Mouse (Mus musculus): ENCODE results near the gene Gstt2. TPM values are rescaled to one million over a fixed set of nuclear protein-coding genes. Genes with fewer than 3 reads are reported as not detected.

Gstt2 gene
- polyA plus RNA-seq, 1 experiment from 2014 or later = 53.0 TPM

DNA sequence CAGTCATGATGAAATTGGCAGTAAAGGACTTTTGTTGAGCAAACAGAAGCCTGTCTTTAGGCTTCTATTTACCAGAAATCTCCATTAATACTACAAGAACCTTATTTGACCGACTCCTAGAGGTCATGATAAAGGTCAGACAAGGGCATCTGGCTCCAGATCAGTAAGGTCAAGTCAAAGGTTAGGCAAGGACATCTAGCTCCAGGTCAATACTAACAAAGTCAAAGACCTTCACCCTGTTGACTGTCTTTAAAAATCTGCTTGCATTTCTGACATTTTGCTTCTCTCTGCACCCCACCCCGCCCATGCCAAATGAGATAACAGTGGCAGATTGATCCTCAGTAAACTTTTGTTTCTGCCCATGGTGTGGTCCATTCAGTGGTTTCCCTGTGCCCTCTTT, 33.0 kb downstream of the Gstt2 start:
- ATAC-seq (ENCODE audit: low FRiP score, low TSS enrichment) = no peak
- no peak overlapping the region for H3K9ac ChIP-seq (replicated peaks; ENCODE audit: low read length)

DNA sequence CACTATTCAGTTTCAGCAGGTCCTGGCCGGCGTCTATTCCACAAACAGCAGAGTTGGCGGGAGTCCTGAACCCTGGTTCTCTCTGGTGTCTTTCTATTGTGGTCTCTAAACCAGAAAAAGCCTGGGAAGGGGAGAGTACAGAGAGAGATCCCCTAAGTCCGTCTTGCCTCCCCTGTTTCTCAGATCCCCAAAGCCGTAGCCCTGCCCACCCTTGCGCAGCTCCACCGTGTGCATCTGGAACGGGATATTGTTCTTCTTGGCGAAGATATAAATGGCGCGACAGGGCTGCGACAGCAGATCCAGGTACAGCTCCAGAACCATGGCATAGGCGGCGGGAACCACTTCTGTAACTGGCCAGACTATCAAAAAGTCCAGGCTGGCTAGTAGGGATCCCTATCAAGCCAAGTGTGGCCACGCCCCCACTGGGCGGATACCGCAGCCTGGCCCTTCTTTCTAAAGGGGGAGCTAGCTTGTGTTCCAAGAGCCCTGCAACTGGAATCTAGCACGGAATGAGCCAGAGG, 39.0 kb downstream of the Gstt2 start, which contains the start of gene Gstt1:
Gstt1 (minus strand) TSS at position 409 of the 521 bp plus-strand sequence.
- no peaks in the 10 kb centered on the region for H3K36me3 ChIP-seq (ENCODE audit: insufficient read depth, low read length)
- peak within 1 kb of the TSS; percentile 53 for H3K4me3 ChIP-seq (ENCODE audit: low read length)
- no peaks in the 10 kb centered on the region for H3K9me3 ChIP-seq (ENCODE audit: low read length)
- peak; percentile 44; the same call in 1 of the 2 replicates for ATAC-seq (ENCODE audit: low FRiP score, low TSS enrichment)
- H3K27ac ChIP-seq (ENCODE audit: low read length) = peak within 1 kb of the TSS; percentile 61; the same call in 1 of the 2 replicates
- no peaks in the 10 kb centered on the region; the same call in 1 of the 2 replicates for H3K27me3 ChIP-seq (ENCODE audit: insufficient read depth, low read length)
- peak within 1 kb of the TSS; percentile 91 for H3K4me2 ChIP-seq (replicated peaks; ENCODE audit: low read depth, low read length)
- peak within 1 kb of the TSS; percentile 69 for H3K9ac ChIP-seq (replicated peaks; ENCODE audit: low read length)
- WGBS = 3% methylated on average over 18 of the region's 18 CpGs
- peaks cover 25% of the 10 kb centered on the region for H3K4me1 ChIP-seq (ENCODE audit: insufficient read depth, low read length)

More for the DNA sequence above, 33.0 kb downstream of the Gstt2 start:
- 77% methylated on average over 2 of the region's 2 CpGs for WGBS
- Histone ChIP-seq H3K4me3 (ENCODE audit: low read length) (no peak overlapping the region), H3K36me3 (ENCODE audit: insufficient read depth, low read length) (no peaks in the 10 kb centered on the region), H3K9me3 (ENCODE audit: low read length) (no peaks in the 10 kb centered on the region), H3K4me1 (ENCODE audit: insufficient read depth, low read length) (no peaks in the 10 kb centered on the region), H3K27me3 (ENCODE audit: insufficient read depth, low read length) (no peaks in the 10 kb centered on the region; the same call in 1 of the 2 replicates), H3K27ac (ENCODE audit: low read length) (no peak overlapping the region), H3K4me2 (replicated peaks; ENCODE audit: low read depth, low read length) (no peak overlapping the region)

DNA sequence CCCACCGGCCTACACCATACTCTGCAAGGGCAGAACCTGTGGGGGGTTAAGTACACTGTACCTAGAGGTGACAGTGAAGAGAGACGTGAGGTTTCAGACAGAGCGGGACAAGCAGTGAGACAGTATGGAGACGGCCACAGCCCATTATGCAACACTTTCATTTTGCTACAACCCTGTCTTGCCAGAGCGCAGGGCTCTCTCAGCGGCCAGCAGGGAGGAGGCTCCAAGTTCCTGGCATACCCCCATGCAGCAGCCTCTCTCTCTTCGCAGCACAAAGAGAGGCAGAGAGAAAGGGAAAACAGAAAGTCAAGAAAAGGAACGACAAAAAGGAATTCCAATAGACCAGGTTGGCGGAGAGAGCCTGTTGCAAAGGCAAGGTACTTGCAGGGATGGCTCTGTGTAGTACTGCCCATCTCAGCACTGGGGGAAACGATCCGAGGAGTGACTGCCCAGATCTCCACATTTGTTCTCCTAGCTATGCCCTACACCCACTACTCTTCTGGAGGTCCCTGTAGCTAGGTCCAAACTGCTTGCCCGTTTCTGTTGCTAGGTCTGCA, 39.5 kb downstream of the Gstt2 start:
- peak overlapping the region; percentile 91 for H3K4me2 ChIP-seq (replicated peaks; ENCODE audit: low read depth, low read length)
- peak overlapping the region; percentile 69 for H3K9ac ChIP-seq (replicated peaks; ENCODE audit: low read length)
- H3K4me1 ChIP-seq (ENCODE audit: insufficient read depth, low read length) = peaks cover 25% of the 10 kb centered on the region
- peak overlapping the region; percentile 61; the same call in 1 of the 2 replicates for H3K27ac ChIP-seq (ENCODE audit: low read length)
- H3K36me3 ChIP-seq (ENCODE audit: insufficient read depth, low read length) = no peaks in the 10 kb centered on the region
- peak overlapping the region; percentile 53 for H3K4me3 ChIP-seq (ENCODE audit: low read length)
- no peaks in the 10 kb centered on the region; the same call in 1 of the 2 replicates for H3K27me3 ChIP-seq (ENCODE audit: insufficient read depth, low read length)
- WGBS = 3% methylated on average over 12 of the region's 12 CpGs
- peak; percentile 59 for ATAC-seq (ENCODE audit: low FRiP score, low TSS enrichment)
- no peaks in the 10 kb centered on the region for H3K9me3 ChIP-seq (ENCODE audit: low read length)

DNA sequence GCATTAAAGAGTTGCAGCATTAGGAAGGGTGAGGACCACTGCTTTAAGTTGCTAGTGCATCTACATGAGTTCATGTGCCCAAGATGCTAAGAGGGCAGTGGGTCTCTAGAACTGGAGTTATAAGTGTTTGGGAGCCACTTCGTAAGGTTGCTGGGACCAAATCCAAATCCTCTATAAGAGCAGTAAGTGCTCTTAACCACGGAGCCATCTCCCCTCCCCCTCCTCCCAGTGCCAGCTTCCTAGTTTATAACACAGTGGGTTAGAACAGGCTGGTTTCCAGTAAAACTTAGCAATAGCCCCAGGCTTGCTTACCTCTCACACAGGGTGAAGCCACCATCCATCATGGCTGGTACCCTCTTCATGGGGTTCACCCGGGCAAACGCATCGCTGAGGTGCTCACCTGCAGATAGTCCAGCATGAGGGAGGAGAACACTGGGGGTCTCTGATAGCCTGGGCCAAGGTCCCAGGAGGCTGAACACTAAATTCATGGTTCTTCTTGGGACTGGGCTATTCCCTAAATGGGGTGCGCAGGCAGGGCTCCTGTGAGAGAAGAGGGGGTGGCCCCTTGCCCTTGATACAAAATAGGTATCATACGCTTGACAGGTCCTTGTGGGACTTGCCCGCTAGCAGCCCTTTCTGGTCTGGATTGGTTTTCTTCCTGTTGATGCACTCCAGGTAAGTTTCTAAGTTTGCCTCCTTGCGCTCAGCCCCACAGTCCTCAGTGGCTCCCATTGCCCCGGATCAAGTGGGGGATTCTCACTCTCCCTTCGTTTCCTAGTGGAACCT, 40.3 kb downstream of the Gstt2 start:
- Histone ChIP-seq H3K27me3 (ENCODE audit: insufficient read depth, low read length) (no peaks in the 10 kb centered on the region; the same call in 1 of the 2 replicates), H3K4me2 (replicated peaks; ENCODE audit: low read depth, low read length) (peak overlapping the region; percentile 91), H3K27ac (ENCODE audit: low read length) (no peak overlapping the region), H3K9ac (replicated peaks; ENCODE audit: low read length) (peak overlapping the region; percentile 69; the same call in 1 of the 2 replicates), H3K36me3 (ENCODE audit: insufficient read depth, low read length) (no peaks in the 10 kb centered on the region), H3K9me3 (ENCODE audit: low read length) (no peaks in the 10 kb centered on the region), H3K4me1 (ENCODE audit: insufficient read depth, low read length) (peaks cover 25% of the 10 kb centered on the region), H3K4me3 (ENCODE audit: low read length) (peak overlapping the region; percentile 53)
- 50% methylated on average over 11 of the region's 11 CpGs for WGBS
- ATAC-seq (ENCODE audit: low FRiP score, low TSS enrichment) = 0 out of 2 replicates have a peak, but pooled peaks have one; percentile 2

DNA sequence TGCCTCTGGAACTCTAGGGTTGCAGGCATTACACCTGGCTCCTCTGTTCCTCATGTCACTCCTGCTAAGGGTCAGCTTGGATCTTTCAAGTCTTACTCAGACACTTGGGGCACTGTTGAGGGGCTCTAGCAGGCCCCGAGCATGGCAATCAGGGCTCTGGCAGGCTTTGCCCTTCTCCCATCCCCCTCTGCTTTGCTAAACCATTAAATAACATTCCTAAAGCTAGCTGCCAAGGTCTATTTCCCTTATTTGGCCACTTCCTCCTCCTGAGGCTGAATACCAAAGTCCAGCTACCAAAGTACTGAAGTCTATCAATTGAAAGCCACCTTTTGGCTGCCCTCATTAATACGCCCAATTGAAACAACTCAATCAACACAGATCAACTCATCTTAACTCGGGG, 42.3 kb downstream of the Gstt2 start:
- WGBS = 26% methylated on average over 3 of the region's 3 CpGs
- no peak overlapping the region; the same call in 1 of the 2 replicates for H3K9ac ChIP-seq (replicated peaks; ENCODE audit: low read length)
- H3K27ac ChIP-seq (ENCODE audit: low read length) = peak overlapping the region; percentile 68
- no peaks in the 10 kb centered on the region for H3K9me3 ChIP-seq (ENCODE audit: low read length)
- no peaks in the 10 kb centered on the region for H3K27me3 ChIP-seq (ENCODE audit: insufficient read depth, low read length)
- H3K4me1 ChIP-seq (ENCODE audit: insufficient read depth, low read length) = peaks cover 25% of the 10 kb centered on the region
- no peak overlapping the region for H3K4me2 ChIP-seq (replicated peaks; ENCODE audit: low read depth, low read length)
- H3K4me3 ChIP-seq (ENCODE audit: low read length) = no peak overlapping the region
- ATAC-seq (ENCODE audit: low FRiP score, low TSS enrichment) = peak; percentile 58; the same call in 1 of the 2 replicates
- H3K36me3 ChIP-seq (ENCODE audit: insufficient read depth, low read length) = no peaks in the 10 kb centered on the region

DNA sequence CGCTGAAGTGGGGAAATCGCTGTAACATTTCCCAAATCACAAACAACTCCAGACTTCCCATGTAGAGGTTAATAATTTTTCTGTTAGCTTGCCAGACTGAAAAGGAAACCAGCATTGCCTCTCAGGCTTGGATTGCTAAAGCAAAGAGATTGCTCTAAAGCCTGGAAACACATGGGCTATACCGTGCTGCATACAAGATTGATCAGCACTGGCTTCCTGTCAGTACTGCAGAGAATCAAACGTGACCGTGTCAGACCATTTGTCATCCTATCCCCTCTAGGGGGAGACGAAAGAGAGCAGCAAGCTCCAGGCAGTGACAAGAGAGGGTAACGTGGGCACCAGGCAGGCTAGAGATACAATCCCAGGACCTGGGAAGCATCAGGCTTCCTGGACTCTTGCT, 46.5 kb downstream of the Gstt2 start:
- H3K36me3 ChIP-seq (ENCODE audit: insufficient read depth, low read length) = no peaks in the 10 kb centered on the region
- H3K27me3 ChIP-seq (ENCODE audit: insufficient read depth, low read length) = no peaks in the 10 kb centered on the region
- WGBS = 18% methylated on average over 7 of the region's 7 CpGs
- H3K9ac ChIP-seq (replicated peaks; ENCODE audit: low read length) = no peak overlapping the region
- peaks cover 12% of the 10 kb centered on the region for H3K4me1 ChIP-seq (ENCODE audit: insufficient read depth, low read length)
- no peak for ATAC-seq (ENCODE audit: low FRiP score, low TSS enrichment)
- H3K27ac ChIP-seq (ENCODE audit: low read length) = no peak overlapping the region
- no peak overlapping the region for H3K4me3 ChIP-seq (ENCODE audit: low read length)
- H3K9me3 ChIP-seq (ENCODE audit: low read length) = no peaks in the 10 kb centered on the region
- H3K4me2 ChIP-seq (replicated peaks; ENCODE audit: low read depth, low read length) = no peak overlapping the region

DNA sequence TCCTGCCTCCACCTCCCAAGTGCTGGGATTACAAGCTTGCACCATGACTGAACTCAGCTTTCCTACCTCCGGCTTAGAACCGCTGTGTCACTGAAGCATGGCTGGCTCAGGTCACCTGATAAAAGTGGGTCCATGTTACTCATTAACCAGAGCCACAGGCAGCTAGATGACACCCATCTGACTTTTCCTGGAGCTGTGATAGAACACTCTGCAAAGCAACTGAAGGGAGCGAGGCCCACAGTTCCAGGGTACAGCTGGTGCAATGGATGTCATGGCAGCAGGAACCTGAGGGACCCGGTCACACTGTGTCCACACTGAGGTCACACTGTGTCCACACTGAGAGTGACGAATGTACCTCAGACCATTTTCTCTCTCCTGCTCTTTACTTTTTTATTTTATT, 47.4 kb downstream of the Gstt2 start:
- no peak overlapping the region for H3K4me3 ChIP-seq (ENCODE audit: low read length)
- peak; percentile 15; the same call in 1 of the 2 replicates for ATAC-seq (ENCODE audit: low FRiP score, low TSS enrichment)
- H3K27ac ChIP-seq (ENCODE audit: low read length) = no peak overlapping the region
- H3K4me1 ChIP-seq (ENCODE audit: insufficient read depth, low read length) = peaks cover 5% of the 10 kb centered on the region
- 69% methylated on average over 5 of the region's 5 CpGs for WGBS
- no peaks in the 10 kb centered on the region for H3K9me3 ChIP-seq (ENCODE audit: low read length)
- H3K27me3 ChIP-seq (ENCODE audit: insufficient read depth, low read length) = no peaks in the 10 kb centered on the region
- no peak overlapping the region for H3K9ac ChIP-seq (replicated peaks; ENCODE audit: low read length)
- H3K36me3 ChIP-seq (ENCODE audit: insufficient read depth, low read length) = no peaks in the 10 kb centered on the region
- no peak overlapping the region for H3K4me2 ChIP-seq (replicated peaks; ENCODE audit: low read depth, low read length)

DNA sequence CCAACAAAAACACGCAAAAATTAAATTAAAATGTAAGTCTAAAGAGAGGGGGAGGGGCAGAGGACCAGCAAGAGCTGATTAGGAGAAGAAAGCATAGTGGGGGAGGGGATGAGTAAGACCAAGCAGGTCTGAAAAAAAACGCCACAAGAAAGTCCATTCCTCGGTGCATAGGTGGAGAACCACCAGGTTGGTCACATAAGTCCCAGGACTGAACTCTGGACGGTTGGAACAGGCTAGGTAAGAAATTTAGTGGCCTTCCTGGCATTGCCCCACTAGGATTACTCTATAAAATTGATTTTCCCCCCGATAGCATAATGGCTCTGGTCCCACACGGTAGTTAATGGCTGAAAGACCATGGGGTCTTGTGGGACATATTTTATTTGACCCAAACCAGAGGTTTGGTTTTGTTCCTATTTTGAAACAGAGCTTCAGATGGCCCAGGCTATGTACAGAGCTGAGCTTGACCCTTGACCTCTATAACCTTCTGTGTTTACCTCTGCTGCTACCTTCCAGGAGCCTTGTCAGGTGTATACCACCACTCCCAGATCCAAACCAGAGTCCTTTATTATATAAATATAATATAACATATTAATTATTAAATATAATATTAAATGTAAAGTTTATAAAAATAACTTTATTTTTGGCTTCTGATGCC, 48.0 kb downstream of the Gstt2 start:
- no peak overlapping the region for H3K9ac ChIP-seq (replicated peaks; ENCODE audit: low read length)
- ATAC-seq (ENCODE audit: low FRiP score, low TSS enrichment) = no peak
- H3K36me3 ChIP-seq (ENCODE audit: insufficient read depth, low read length) = no peaks in the 10 kb centered on the region
- no peak overlapping the region for H3K4me3 ChIP-seq (ENCODE audit: low read length)
- H3K27me3 ChIP-seq (ENCODE audit: insufficient read depth, low read length) = no peaks in the 10 kb centered on the region
- H3K27ac ChIP-seq (ENCODE audit: low read length) = no peak overlapping the region
- whole genome bisulfite sequencing = 86% methylated on average over 6 of the region's 6 CpGs
- H3K4me1 ChIP-seq (ENCODE audit: insufficient read depth, low read length) = no peaks in the 10 kb centered on the region
- H3K9me3 ChIP-seq (ENCODE audit: low read length) = no peaks in the 10 kb centered on the region
- no peak overlapping the region for H3K4me2 ChIP-seq (replicated peaks; ENCODE audit: low read depth, low read length)

DNA sequence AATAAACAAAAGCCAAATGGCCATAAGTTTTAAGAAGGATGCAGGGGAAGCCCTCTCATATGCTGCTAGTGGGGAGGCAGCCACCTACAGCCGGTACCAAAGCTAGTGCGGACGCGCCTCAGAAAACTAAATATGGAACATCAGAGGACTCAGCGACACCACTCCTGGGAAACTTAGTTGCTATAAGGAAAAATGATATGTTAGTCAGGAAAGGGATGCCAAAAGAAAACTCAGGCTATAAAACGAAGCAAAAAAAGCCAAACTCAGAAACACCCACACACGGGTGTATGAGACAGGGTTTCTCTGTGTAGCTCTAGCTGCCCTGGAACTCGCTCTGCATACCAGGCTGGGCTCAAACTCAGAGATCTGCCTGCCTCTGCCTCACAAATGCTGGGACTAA, 48.9 kb downstream of the Gstt2 start:
- no peaks in the 10 kb centered on the region for H3K4me1 ChIP-seq (ENCODE audit: insufficient read depth, low read length)
- no peak overlapping the region for H3K4me2 ChIP-seq (replicated peaks; ENCODE audit: low read depth, low read length)
- no peaks in the 10 kb centered on the region for H3K36me3 ChIP-seq (ENCODE audit: insufficient read depth, low read length)
- H3K4me3 ChIP-seq (ENCODE audit: low read length) = no peak overlapping the region
- ATAC-seq (ENCODE audit: low FRiP score, low TSS enrichment) = no peak
- WGBS = 84% methylated on average over 8 of the region's 8 CpGs
- H3K27me3 ChIP-seq (ENCODE audit: insufficient read depth, low read length) = no peaks in the 10 kb centered on the region
- no peak overlapping the region for H3K27ac ChIP-seq (ENCODE audit: low read length)
- no peaks in the 10 kb centered on the region for H3K9me3 ChIP-seq (ENCODE audit: low read length)
- no peak overlapping the region for H3K9ac ChIP-seq (replicated peaks; ENCODE audit: low read length)

Measured in kidney, embryonic 16.5 days (tissue).